Mouse (Mus musculus) MEL (cell line): ENCODE results near the gene Prdm5. TPM values are rescaled to one million over a fixed set of nuclear protein-coding genes. Genes with fewer than 3 reads are reported as not detected.

ENCODE experiments used
- DNase-seq: peaks from one replicate; pipeline ENCODE4 v3.0.0; 2011; ENCODE audit warnings: low read depth, low spot score
- H3K27ac ChIP-seq: 2 replicates; pipeline ENCODE4 v1.5.1; 2012; ENCODE audit warnings: low read depth, mild to moderate bottlenecking, control low read depth, low read length, moderate library complexity; ENCODE audit not compliant: control insufficient read depth
- H3K27me3 ChIP-seq, 2 experiments: fragments of 150-350 bp in 1 of 2; sonication (generic) in 1 of 2; 2 replicates each; pipeline ENCODE4 v1.6.1; 2012; ENCODE audit warnings: low read length in 2 of 2, mild to moderate bottlenecking in 2 of 2, improper control_type of control experiment in 1 of 2, moderate library complexity in 1 of 2; ENCODE audit not compliant: insufficient read depth in 2 of 2, control insufficient read depth in 1 of 2
- H3K36me3 ChIP-seq, 2 experiments: 2 replicates each; pipeline ENCODE4 v1.6.1; 2012 to 2014; ENCODE audit warnings: low read length in 2 of 2, improper control_type of control experiment in 1 of 2, inconsistent platforms in 1 of 2, mild to moderate bottlenecking in 1 of 2; ENCODE audit not compliant: insufficient read depth in 2 of 2, control insufficient read depth in 1 of 2
- H3K4me1 ChIP-seq, 2 experiments: fragments of 150-350 bp in 1 of 2; sonication (generic) in 1 of 2; 2 replicates each; pipeline ENCODE4 v1.6.1; 2012; ENCODE audit warnings: low read length in 2 of 2, improper control_type of control experiment in 1 of 2, mild to moderate bottlenecking in 1 of 2; ENCODE audit not compliant: insufficient read depth in 2 of 2, control insufficient read depth in 1 of 2
- H3K4me3 ChIP-seq, 2 experiments: fragments of 150-350 bp in 1 of 2; sonication (generic) in 1 of 2; 2 replicates each; pipeline ENCODE4 v1.5.1; 2012; ENCODE audit warnings: low read depth in 2 of 2, low read length in 2 of 2, mild to moderate bottlenecking in 2 of 2, moderate library complexity in 2 of 2, control low read depth in 1 of 2, improper control_type of control experiment in 1 of 2; ENCODE audit not compliant: control insufficient read depth in 1 of 2, insufficient read depth in 1 of 2
- H3K79me2 ChIP-seq: 2 replicates; pipeline ENCODE4 v1.6.1; 2012; ENCODE audit warnings: mild to moderate bottlenecking, low read length, moderate library complexity; ENCODE audit not compliant: control insufficient read depth, poor library complexity, insufficient read depth
- H3K9ac ChIP-seq: 2 replicates; pipeline ENCODE4 v1.6.1; 2012; ENCODE audit warnings: low read depth, mild to moderate bottlenecking, control low read depth, low read length, moderate library complexity; ENCODE audit not compliant: control insufficient read depth, poor library complexity, severe bottlenecking
- H3K9me3 ChIP-seq: fragments of 150-350 bp; sonication (generic); replicated peaks from 2 replicates; pipeline ENCODE4 v1.6.1; 2012; ENCODE audit warnings: mild to moderate bottlenecking, low read length, improper control_type of control experiment, moderate library complexity; ENCODE audit not compliant: insufficient read depth
- BHLHE40 ChIP-seq: IDR thresholded peaks from 2 replicates; pipeline ENCODE4 v1.6.1; 2012; ENCODE audit warnings: low read depth, mild to moderate bottlenecking, inconsistent platforms, low read length, improper control_type of control experiment, borderline replicate concordance
- CHD1 ChIP-seq: IDR thresholded peaks from 2 replicates; pipeline ENCODE4 v1.6.1; 2012; ENCODE audit warnings: low read depth, mild to moderate bottlenecking, inconsistent platforms, low read length, improper control_type of control experiment
- CTCF ChIP-seq, 3 experiments: IDR thresholded peaks in 2 of 3; conservative IDR thresholded peaks in 1 of 3; 2 replicates each; pipeline ENCODE4 v1.5.1; 2011 to 2012; ENCODE audit warnings: low read length in 3 of 3, low read depth in 2 of 3, mild to moderate bottlenecking in 2 of 3, improper control_type of control experiment in 1 of 3, inconsistent platforms in 1 of 3, mixed read lengths in 1 of 3, moderate library complexity in 1 of 3; ENCODE audit not compliant: control insufficient read depth in 1 of 3, insufficient read depth in 1 of 3, poor library complexity in 1 of 3, severe bottlenecking in 1 of 3
- ETS1 ChIP-seq: IDR thresholded peaks from 2 replicates; pipeline ENCODE4 v1.6.1; 2012; ENCODE audit warnings: low read depth, mild to moderate bottlenecking, inconsistent platforms, low read length, improper control_type of control experiment, moderate library complexity
- GABPA ChIP-seq: IDR thresholded peaks from 2 replicates; pipeline ENCODE4 v1.6.1; 2012; ENCODE audit warnings: low read depth, mild to moderate bottlenecking, inconsistent platforms, low read length, improper control_type of control experiment, moderate library complexity
- GATA1 ChIP-seq: IDR thresholded peaks from 2 replicates; pipeline ENCODE4 v1.6.1; 2011; ENCODE audit warnings: low read depth, low read length, improper control_type of control experiment
- HCFC1 ChIP-seq: IDR thresholded peaks from 2 replicates; pipeline ENCODE4 v1.6.1; 2012; ENCODE audit warnings: low read depth, mild to moderate bottlenecking, inconsistent platforms, low read length, improper control_type of control experiment, moderate library complexity
- MAFK ChIP-seq: IDR thresholded peaks from 2 replicates; pipeline ENCODE4 v1.6.1; 2011; ENCODE audit warnings: low read depth, mild to moderate bottlenecking, low read length, improper control_type of control experiment, borderline replicate concordance
- MAX ChIP-seq: IDR thresholded peaks from 2 replicates; pipeline ENCODE4 v1.6.1; 2011; ENCODE audit warnings: low read length, improper control_type of control experiment
- MEF2A ChIP-seq: IDR thresholded peaks from 2 replicates; pipeline ENCODE4 v1.6.1; 2014; ENCODE audit warnings: low read depth, mild to moderate bottlenecking, inconsistent platforms, low read length, improper control_type of control experiment; ENCODE audit not compliant: poor library complexity, insufficient replicate concordance, severe bottlenecking; ENCODE audit errors: extremely low read depth
- MYC ChIP-seq: IDR thresholded peaks from 2 replicates; pipeline ENCODE4 v1.6.1; 2011; ENCODE audit warnings: low read depth, mild to moderate bottlenecking, low read length, improper control_type of control experiment, moderate library complexity
- NELFE ChIP-seq: IDR thresholded peaks from 2 replicates; pipeline ENCODE4 v1.6.1; 2011; ENCODE audit warnings: low read depth, low read length, improper control_type of control experiment
- POLR2AphosphoS2 ChIP-seq: IDR thresholded peaks from 2 replicates; pipeline ENCODE4 v1.6.1; 2011; ENCODE audit warnings: low read length, improper control_type of control experiment
- POLR2AphosphoS5 ChIP-seq: IDR thresholded peaks from 2 replicates; pipeline ENCODE4 v1.6.1; 2012; ENCODE audit warnings: low read depth, borderline replicate concordance, mild to moderate bottlenecking, inconsistent platforms, low read length, moderate library complexity, mixed read lengths
- RCOR1 ChIP-seq: IDR thresholded peaks from 2 replicates; pipeline ENCODE4 v1.6.1; 2012; ENCODE audit warnings: low read depth, mild to moderate bottlenecking, inconsistent platforms, low read length, improper control_type of control experiment
- SMC3 ChIP-seq: IDR thresholded peaks from 2 replicates; pipeline ENCODE4 v1.6.1; 2011; ENCODE audit warnings: low read depth, low read length, improper control_type of control experiment
- TAL1 ChIP-seq: IDR thresholded peaks from 2 replicates; pipeline ENCODE4 v1.6.1; 2012; ENCODE audit warnings: mild to moderate bottlenecking, inconsistent platforms, low read length, moderate library complexity, mixed read lengths
- TBP ChIP-seq: IDR thresholded peaks from 2 replicates; pipeline ENCODE4 v1.8.0; 2011; ENCODE audit warnings: low read depth, low read length, improper control_type of control experiment
- TCF12 ChIP-seq: IDR thresholded peaks from 2 replicates; pipeline ENCODE4 v1.6.1; 2014; ENCODE audit warnings: low read depth, mild to moderate bottlenecking, inconsistent platforms, low read length, improper control_type of control experiment, moderate library complexity
- ZC3H11A ChIP-seq: IDR thresholded peaks from 2 replicates; pipeline ENCODE4 v1.6.1; 2012; ENCODE audit warnings: low read depth, mild to moderate bottlenecking, inconsistent platforms, low read length, improper control_type of control experiment
- ZKSCAN1 ChIP-seq: IDR thresholded peaks from 2 replicates; pipeline ENCODE4 v1.6.1; 2012; ENCODE audit warnings: low read depth, mild to moderate bottlenecking, inconsistent platforms, low read length, improper control_type of control experiment, moderate library complexity
- ZMIZ1 ChIP-seq: IDR thresholded peaks from 2 replicates; pipeline ENCODE4 v1.6.1; 2012; ENCODE audit warnings: low read depth, mild to moderate bottlenecking, inconsistent platforms, low read length, improper control_type of control experiment, moderate library complexity
- ZNF384 ChIP-seq: IDR thresholded peaks from 2 replicates; pipeline ENCODE4 v1.6.1; 2012; ENCODE audit warnings: low read depth, mild to moderate bottlenecking, inconsistent platforms, low read length, improper control_type of control experiment
- polyA plus RNA-seq, 2 experiments: library from polyadenylated mRNA; stranded (reverse) in 1 of 2; unstranded in 1 of 2; fragments of >175 nt in 1 of 2; fragments of >200 nt in 1 of 2; gene quantifications; 2 replicates each; pipeline versions ENCODE4 v1.2.1 to v1.2.4; 2012; ENCODE audit warnings: low replicate concordance in 2 of 2, low read depth in 1 of 2; ENCODE audit not compliant: insufficient read length in 2 of 2, insufficient read depth in 1 of 2, missing spikeins in 1 of 2
- total RNA-seq: library from RNA; depleted of rRNA; stranded (reverse); fragments of 300-350 nt; gene quantifications from 2 replicates; pipeline ENCODE4 v1.2.3, GENCODE M21; 2012

Prdm5 gene
- total and polyA plus RNA-seq, 3 experiments: 0.04 TPM; not detected in 2

- no peak for TF ChIP-seq SMC3
- TF ChIP-seq, all 39 proteins: peak for 0
Measured at GRCm38 (mm10) chr6:65842579-65842978, 63.8 kb downstream of the Prdm5 start (continued).

DNA sequence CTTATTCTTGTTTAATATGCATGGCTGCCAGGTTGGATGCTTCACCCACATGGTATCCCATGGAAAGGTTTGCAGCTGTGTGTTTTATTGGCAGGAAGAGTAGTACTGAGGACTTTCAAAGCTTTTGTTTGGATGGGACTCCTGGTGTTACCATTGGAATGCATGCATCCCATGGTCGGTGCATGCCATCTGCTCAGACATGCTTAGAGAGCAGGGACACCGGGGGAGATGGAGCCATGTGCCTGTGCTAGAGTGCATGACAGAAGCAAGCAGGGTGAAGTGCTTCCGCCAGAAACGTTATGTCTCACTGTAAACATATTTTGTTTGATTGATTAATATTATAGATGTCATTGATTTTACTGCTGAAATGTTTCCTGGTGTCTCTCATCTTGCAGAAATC lies 70.3 kb downstream of the Prdm5 start:
- TF ChIP-seq TBP (no peak), NELFE (no peak), POLR2AphosphoS2 (no peak), CHD1 (no peak), ETS1 (no peak)
- no peak overlapping the region for H3K9ac ChIP-seq
- H3K36me3 ChIP-seq: no peaks in the 10 kb centered on the region
- no peak overlapping the region for H3K27ac ChIP-seq
- DNase-seq: no peak
- H3K9me3 ChIP-seq: no peaks in the 10 kb centered on the region
- no peaks in the 10 kb centered on the region for H3K79me2 ChIP-seq
- H3K27me3 ChIP-seq: no peaks in the 10 kb centered on the region
- H3K4me3 ChIP-seq: no peak overlapping the region
- H3K4me1 ChIP-seq: no peaks in the 10 kb centered on the region

GRCm38 (mm10) chr6:65849687-65850086 lies 70.9 kb downstream of the Prdm5 start:
- H3K27me3 ChIP-seq: no peaks in the 10 kb centered on the region
- H3K27ac ChIP-seq: no peak overlapping the region
- TF ChIP-seq MAFK (no peak), SMC3 (no peak), POLR2AphosphoS5 (no peak), POLR2AphosphoS2 (no peak), MEF2A (no peak), TCF12 (no peak), CTCF (IDR thresholded peaks at IDR 0.05 in 2 of 3, conservative IDR thresholded peaks at IDR 0.05 in 1 of 3; ENCODE audit: control insufficient read depth in 1 of 3, insufficient read depth in 1 of 3, low read depth in 2 of 3, low read length in 3 of 3, poor library complexity in 1 of 3, severe bottlenecking in 1 of 3) (no peak), MAX (no peak), GATA1 (no peak), ZC3H11A (no peak), ZMIZ1 (no peak), CHD1 (no peak), ZKSCAN1 (no peak), TAL1 (no peak), BHLHE40 (no peak), RCOR1 (no peak), GABPA (no peak), ZNF384 (no peak), MYC (no peak), HCFC1 (no peak)
- TF ChIP-seq, all 39 proteins: peak for 0
- DNase-seq: no peak
- Histone ChIP-seq H3K9ac (no peak overlapping the region), H3K9me3 (no peaks in the 10 kb centered on the region), H3K36me3 (no peaks in the 10 kb centered on the region), H3K4me3 (no peak overlapping the region), H3K4me1 (no peaks in the 10 kb centered on the region), H3K79me2 (no peaks in the 10 kb centered on the region)
